Mouse (Mus musculus): ENCODE measurements around the gene Mrps21.
"Not testable (repeated sequence)": the region's sequence is repeated elsewhere in the genome, so short reads cannot be mapped to it uniquely, and the experiment has no call there.

The Mrps21 gene

GRCm38 (mm10) chr3:95871392-95871867 is at the start of gene Mrps21:
Gene Mrps21, minus strand, starts transcription at chr3:95871519.
- DNase-seq (ENCODE audit: low spot score in 2 of 2): peak; percentile 77 to 86

- DNase-seq (ENCODE audit: low spot score in 2 of 2): not testable (repeated sequence)
Measured at GRCm38 (mm10) chr3:95920532-95920931, 49.2 kb upstream of the Mrps21 start.

- no peak for DNase-seq (ENCODE audit: low spot score in 2 of 2)
Measured at GRCm38 (mm10) chr3:95916760-95917159, 45.4 kb upstream of the Mrps21 start.

- DNase-seq (ENCODE audit: low spot score in 2 of 2): no peak
Measured at GRCm38 (mm10) chr3:95914706-95915105, 43.4 kb upstream of the Mrps21 start.

GRCm38 (mm10) chr3:95907613-95908012 is 36.3 kb upstream of the Mrps21 start:
- no peak for DNase-seq (ENCODE audit: low spot score in 2 of 2)

GRCm38 (mm10) chr3:95906860-95907259 is 35.5 kb upstream of the Mrps21 start:
- no peak for DNase-seq (ENCODE audit: low spot score in 2 of 2)

GRCm38 (mm10) chr3:95905940-95906492 is 34.7 kb upstream of the Mrps21 start:
- peak; percentile 43 to 57 for DNase-seq (ENCODE audit: low spot score in 2 of 2)

GRCm38 (mm10) chr3:95905146-95905939 is 34.0 kb upstream of the Mrps21 start:
- DNase-seq (ENCODE audit: low spot score in 2 of 2): no peak

- DNase-seq (ENCODE audit: low spot score in 2 of 2): no peak
Measured at GRCm38 (mm10) chr3:95904568-95904967, 33.2 kb upstream of the Mrps21 start, which contains the start of gene Car14. Gene Car14, minus strand, starts transcription at chr3:95904691.

- no peak for DNase-seq (ENCODE audit: low spot score in 2 of 2)
Measured at GRCm38 (mm10) chr3:95903753-95904502, 32.6 kb upstream of the Mrps21 start.

GRCm38 (mm10) chr3:95902643-95903042 is 31.3 kb upstream of the Mrps21 start:
- DNase-seq (ENCODE audit: low spot score in 2 of 2): no peak

- no peak for DNase-seq (ENCODE audit: low spot score in 2 of 2)
Measured at GRCm38 (mm10) chr3:95902373-95902625, 31.0 kb upstream of the Mrps21 start.

GRCm38 (mm10) chr3:95901616-95902372 is 30.5 kb upstream of the Mrps21 start:
- no peak for DNase-seq (ENCODE audit: low spot score in 2 of 2)

GRCm38 (mm10) chr3:95899800-95900524 is 28.6 kb upstream of the Mrps21 start:
- DNase-seq (ENCODE audit: low spot score in 2 of 2): no peak

- DNase-seq (ENCODE audit: low spot score in 2 of 2): not testable (repeated sequence)
Measured at GRCm38 (mm10) chr3:95895501-95895900, 24.2 kb upstream of the Mrps21 start.

GRCm38 (mm10) chr3:95894317-95895160 is 23.2 kb upstream of the Mrps21 start:
- peak; percentile 34 to 65 for DNase-seq (ENCODE audit: low spot score in 2 of 2)

- peak; percentile 93 to 97 for DNase-seq (ENCODE audit: low spot score in 2 of 2)
Measured at GRCm38 (mm10) chr3:95893606-95894316, 22.4 kb upstream of the Mrps21 start, which contains the start of gene Aph1a. Gene Aph1a, plus strand, starts transcription at chr3:95893969.

- DNase-seq (ENCODE audit: low spot score in 2 of 2): no peak
Measured at GRCm38 (mm10) chr3:95893126-95893525, 21.8 kb upstream of the Mrps21 start.
